9 mouse cellular contexts compared by ENCODE assay signal in the genomic region with DNA sequence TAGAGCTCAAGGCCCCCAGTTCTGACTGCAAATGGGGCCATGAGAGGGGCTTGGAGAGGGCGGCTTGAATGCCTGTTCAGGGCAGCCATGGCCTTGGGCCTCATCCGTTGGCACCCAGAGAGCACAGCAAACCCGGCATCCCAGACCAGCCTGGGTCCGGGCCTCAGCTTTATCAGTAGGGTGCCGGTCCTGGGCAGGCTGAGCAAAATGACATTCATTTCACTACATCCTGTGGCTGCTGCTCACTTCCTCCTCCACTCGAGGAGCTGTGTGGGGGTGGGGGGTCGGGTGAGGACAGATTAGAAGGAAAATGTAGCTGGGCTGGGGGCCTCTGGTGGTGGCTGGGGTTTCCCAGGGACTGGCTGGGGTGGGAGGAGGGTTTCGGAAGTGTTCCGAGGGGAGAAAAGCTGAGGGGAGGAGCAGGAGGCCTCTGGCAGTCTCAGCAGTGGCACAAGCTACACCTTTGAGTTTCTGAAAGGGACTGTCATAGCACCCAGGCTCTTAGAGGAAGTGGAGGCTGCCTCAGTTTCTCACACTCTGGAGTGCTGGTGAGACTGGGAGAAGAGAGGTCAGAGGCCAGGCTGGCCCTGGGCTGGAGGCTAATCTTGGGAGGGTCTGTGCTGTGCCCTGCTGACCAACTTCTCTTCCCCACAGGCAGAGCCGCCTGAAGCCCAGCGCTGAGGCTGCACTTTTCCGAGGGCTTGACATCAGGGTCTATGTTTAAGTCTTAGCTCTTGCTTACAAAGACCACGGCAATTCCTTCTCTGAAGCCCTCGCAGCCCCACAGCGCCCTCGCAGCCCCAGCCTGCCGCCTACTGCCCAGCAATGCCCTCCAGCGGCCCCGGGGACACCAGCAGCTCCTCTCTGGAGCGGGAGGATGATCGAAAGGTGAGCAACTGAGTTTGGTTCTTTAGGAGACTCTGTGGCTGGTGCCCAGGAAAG. TPM values are rescaled to one million over a fixed set of nuclear protein-coding genes. Genes with fewer than 3 reads are reported as not detected.
DNase-seq lines count a peak whose midpoint lies in the region; ATAC-seq and TF ChIP-seq lines count a peak whose summit lies in the region.
"Had no signal": no experiment of that assay in that cellular context is flagged by ENCODE, and none has a peak within 500 bp of the region (broad histone marks: within the 10 kb centered on the region; RNA-seq: fewer than 3 reads in every experiment).

No protein-coding gene starts in this region.

- TF ChIP-seq CTCF in ES-Bruce4 (IDR thresholded peaks at IDR 0.05; ENCODE audit: low read depth, low read length), result peak; percentile 10
- TF ChIP-seq CTCF in lung, embryonic 14.5 days (IDR thresholded peaks at IDR 0.05; ENCODE audit: low read depth), result peak; percentile 58

- no peaks in the 10 kb centered on the region for H3K9me3 ChIP-seq in ES-Bruce4 (replicated peaks; ENCODE audit: control insufficient read depth, insufficient read depth, low read length, poor library complexity, severe bottlenecking)
- H3K9me3 ChIP-seq in embryonic facial prominence, embryonic 15.5 days (replicated peaks), result no peaks in the 10 kb centered on the region
- H3K9me3 ChIP-seq in hindbrain, embryonic 14.5 days (ENCODE audit: control insufficient read depth, low read length), result no peaks in the 10 kb centered on the region
- H3K9me3 ChIP-seq in lung, embryonic 14.5 days (ENCODE audit: low read depth, low read length), result no peaks in the 10 kb centered on the region
- H3K9me3 ChIP-seq: G1E had no signal

- H3K4me2 ChIP-seq in embryonic facial prominence, embryonic 15.5 days (replicated peaks), result peak overlapping the region; percentile 50
- peak overlapping the region; percentile 42 for H3K4me2 ChIP-seq in hindbrain, embryonic 14.5 days (replicated peaks)
- peak overlapping the region; percentile 60 for H3K4me2 ChIP-seq in lung, embryonic 14.5 days

- 0 out of 2 replicates have a peak overlapping the region, but pooled peaks have one; percentile 0 for H3K9ac ChIP-seq in ES-Bruce4 (ENCODE audit: low read depth, poor library complexity, severe bottlenecking)
- no peak overlapping the region for H3K9ac ChIP-seq in embryonic facial prominence, embryonic 15.5 days
- peak overlapping the region; percentile 44; the same call in 1 of the 2 replicates for H3K9ac ChIP-seq in hindbrain, embryonic 14.5 days
- H3K9ac ChIP-seq in lung, embryonic 14.5 days, result peak overlapping the region; percentile 43

- H3K4me1 ChIP-seq in ES-Bruce4 (ENCODE audit: control insufficient read depth, insufficient read depth, low read length), result peaks cover under 1% of the 10 kb centered on the region
- H3K4me1 ChIP-seq in embryonic facial prominence, embryonic 15.5 days, result peaks cover 53% of the 10 kb centered on the region
- peaks cover 20% of the 10 kb centered on the region for H3K4me1 ChIP-seq in hindbrain, embryonic 14.5 days (replicated peaks; ENCODE audit: control insufficient read depth, insufficient read depth, low read length)
- H3K4me1 ChIP-seq in lung, embryonic 14.5 days (ENCODE audit: insufficient read depth), result peaks cover 30% of the 10 kb centered on the region

- no peak for TF ChIP-seq EP300 in ES-Bruce4 (IDR thresholded peaks at IDR 0.05; ENCODE audit: insufficient read depth, low read depth, low read length)

- WGBS in embryonic facial prominence, embryonic 15.5 days, result 11% methylated on average over 21 of the region's 21 CpGs
- 13% methylated on average over 21 of the region's 21 CpGs for WGBS in hindbrain, embryonic 14.5 days
- WGBS in lung, embryonic 14.5 days, result 8% methylated on average over 21 of the region's 21 CpGs

- no peak overlapping the region for H3K27ac ChIP-seq in ES-Bruce4 (ENCODE audit: insufficient read depth, low read length)
- peak overlapping the region; percentile 81 for H3K27ac ChIP-seq in embryonic facial prominence, embryonic 15.5 days (replicated peaks)
- H3K27ac ChIP-seq in hindbrain, embryonic 14.5 days, result peak overlapping the region; percentile 67
- H3K27ac ChIP-seq in lung, embryonic 14.5 days (ENCODE audit: low read depth), result peak overlapping the region; percentile 93

- peak; percentile 68 to 72 for DNase-seq in cerebellum, postnatal 10 days
- no peak for DNase-seq in hindbrain, embryonic 14.5 days (ENCODE audit: low spot score)
- peak; percentile 67 for DNase-seq in lung, embryonic 14.5 days
- no peak for DNase-seq in urinary bladder, postnatal 10 days (ENCODE audit: low spot score)

- no peak for ATAC-seq in cerebellum, adult (ENCODE audit: insufficient number of reproducible peaks, low FRiP score, low TSS enrichment)
- peak; percentile 44; the same call in 1 of the 2 replicates for ATAC-seq in embryonic facial prominence, embryonic 15.5 days (ENCODE audit: insufficient number of reproducible peaks, low FRiP score, low TSS enrichment, low read depth)
- ATAC-seq in hindbrain, embryonic 14.5 days (ENCODE audit: low FRiP score), result peak; percentile 60
- ATAC-seq in lung, embryonic 14.5 days (ENCODE audit: insufficient read depth), result peak; percentile 65
- peak; percentile 68 for ATAC-seq in neutrophil, adult 5-6 weeks (ENCODE audit: extremely low read depth, insufficient number of reproducible peaks, low FRiP score, poor library complexity, severe bottlenecking)

- H3K36me3 ChIP-seq in ES-Bruce4 (ENCODE audit: control insufficient read depth, insufficient read depth, low read length, poor library complexity, severe bottlenecking), result no peaks in the 10 kb centered on the region
- peaks cover 43% of the 10 kb centered on the region for H3K36me3 ChIP-seq in embryonic facial prominence, embryonic 15.5 days
- peaks cover 36% of the 10 kb centered on the region for H3K36me3 ChIP-seq in hindbrain, embryonic 14.5 days (replicated peaks; ENCODE audit: control insufficient read depth, insufficient read depth)
- peaks cover 49% of the 10 kb centered on the region for H3K36me3 ChIP-seq in lung, embryonic 14.5 days (ENCODE audit: insufficient read depth)
- H3K36me3 ChIP-seq: G1E had no signal

- TF ChIP-seq POLR2A in ES-Bruce4 (IDR thresholded peaks at IDR 0.05; ENCODE audit: insufficient read depth, low read length), result no peak

- no peaks in the 10 kb centered on the region for H3K27me3 ChIP-seq in ES-Bruce4 (ENCODE audit: control insufficient read depth, insufficient read depth, low read length, poor library complexity, severe bottlenecking)
- no peaks in the 10 kb centered on the region for H3K27me3 ChIP-seq in embryonic facial prominence, embryonic 15.5 days
- no peaks in the 10 kb centered on the region for H3K27me3 ChIP-seq in hindbrain, embryonic 14.5 days (ENCODE audit: control insufficient read depth, insufficient read depth, low read length)
- no peaks in the 10 kb centered on the region for H3K27me3 ChIP-seq in lung, embryonic 14.5 days (ENCODE audit: insufficient read depth, low read length)

- no peak overlapping the region for H3K4me3 ChIP-seq in ES-Bruce4 (ENCODE audit: low read depth, low read length)
- peak overlapping the region; percentile 1; the same call in 1 of the 2 replicates for H3K4me3 ChIP-seq in embryonic facial prominence, embryonic 15.5 days (replicated peaks)
- no peak overlapping the region for H3K4me3 ChIP-seq in hindbrain, embryonic 14.5 days (replicated peaks; ENCODE audit: low read length)
- peak overlapping the region; percentile 8 for H3K4me3 ChIP-seq in lung, embryonic 14.5 days (ENCODE audit: low read depth, low read length)

RNA-seq across cellular contexts. Expression of a gene that starts 28.8 kb away (rescaled TPM):
- 31.9 and 44.2 TPM in 2 replicates for polyA plus RNA-seq in ES-Bruce4 (2011; ENCODE audit: insufficient read depth, insufficient read length, low read depth, missing spikeins)
- 114 and 135 TPM in 2 replicates for polyA plus RNA-seq in embryonic facial prominence, embryonic 15.5 days (2015; fragmentation: Nextera tagmentation; extraction: Ambion mirVana)
- polyA plus RNA-seq in hindbrain, embryonic 14.5 days (2014; fragmentation: Nextera tagmentation; extraction: Ambion mirVana), result 61.9 and 62.1 TPM in 2 replicates
- polyA plus RNA-seq in lung, embryonic 14.5 days (2014; fragmentation: Nextera tagmentation; extraction: Ambion mirVana), result 88.0 and 95.5 TPM in 2 replicates
- total RNA-seq in neutrophil, adult 5-6 weeks (2017), result 19.2 and 24.2 TPM in 2 replicates

Comparison
In these comparisons a context has a peak if more than half of its experiments do, and no peak if none do; other contexts are left out.
1. DNase-seq: peak in cerebellum, postnatal 10 days (2 of 2) and lung, embryonic 14.5 days (single experiment); none in hindbrain, embryonic 14.5 days (single experiment) and urinary bladder, postnatal 10 days (single experiment).
2. H3K4me3 ChIP-seq: peak in embryonic facial prominence, embryonic 15.5 days (single experiment) and lung, embryonic 14.5 days (single experiment); none in ES-Bruce4 (single experiment) and hindbrain, embryonic 14.5 days (single experiment).
3. Peak in every context shown above with its lines, with median percentiles within 50 percentile points of each other: H3K4me2 ChIP-seq.